Mouse (Mus musculus) C2C12 (cell line): ENCODE data around the gene Cstf1.

Source experiments
- CTCF ChIP-seq: IDR thresholded peaks from one replicate; pipeline ENCODE4 v1.5.1; 2011; ENCODE audit not compliant: control insufficient read depth, insufficient read depth, insufficient read length
- FOSL1 ChIP-seq: IDR thresholded peaks from one replicate; pipeline ENCODE4 v1.8.0; 2011; ENCODE audit warnings: mild to moderate bottlenecking, low read length; ENCODE audit not compliant: poor library complexity, insufficient read depth, severe bottlenecking
- MAX ChIP-seq: IDR thresholded peaks from one replicate; pipeline ENCODE4 v1.6.1; 2011; ENCODE audit warnings: mild to moderate bottlenecking, control low read depth
- USF1 ChIP-seq: IDR thresholded peaks from one replicate; pipeline ENCODE4 v1.6.1; 2011; ENCODE audit warnings: low read depth, mild to moderate bottlenecking, control low read depth, moderate library complexity

GRCm38 (mm10) chr2:172405011-172405410 lies 34.5 kb downstream of the Cstf1 start:
- TF ChIP-seq CTCF (no peak), USF1 (no peak), MAX (no peak), FOSL1 (no peak)
